Mouse (Mus musculus) left cerebral cortex, postnatal 25 days (tissue): Measurements from ENCODE around the gene Pgm3. TPM values are rescaled to one million over a fixed set of nuclear protein-coding genes. Genes with fewer than 3 reads are reported as not detected.
A peak's percentile ranks its signal among the peaks of the same experiment; 100 is the strongest.

Experiments
- DNase-seq, 2 experiments: peaks; one replicate each; pipeline ENCODE4 v3.0.0; 2022; ENCODE audit warnings: low spot score in 2 of 2, mixed read lengths in 1 of 2
- intact Hi-C: fragments of 180-260 bp; cut with DNase I; formaldehyde crosslinking; loops from one replicate; pipeline ENCODE4 v1.15.1; 2025
- total RNA-seq, 2 experiments: library from RNA; stranded (reverse); gene quantifications; 2 replicates each; pipeline ENCODE4 v1.2.3; 2021

The Pgm3 gene
- total RNA-seq, 2 experiments from 2014 or later, result 16.6 to 19.5 TPM

GRCm38 (mm10) chr9:86570946-86571345, 696 bp downstream of the Pgm3 start:
- no peak for DNase-seq
- intact Hi-C loops, result loop anchor here (5.0 kb wide), 1 partner anchor 104 kb away; the partner anchor contains the start of gene Dop1a

DNA sequence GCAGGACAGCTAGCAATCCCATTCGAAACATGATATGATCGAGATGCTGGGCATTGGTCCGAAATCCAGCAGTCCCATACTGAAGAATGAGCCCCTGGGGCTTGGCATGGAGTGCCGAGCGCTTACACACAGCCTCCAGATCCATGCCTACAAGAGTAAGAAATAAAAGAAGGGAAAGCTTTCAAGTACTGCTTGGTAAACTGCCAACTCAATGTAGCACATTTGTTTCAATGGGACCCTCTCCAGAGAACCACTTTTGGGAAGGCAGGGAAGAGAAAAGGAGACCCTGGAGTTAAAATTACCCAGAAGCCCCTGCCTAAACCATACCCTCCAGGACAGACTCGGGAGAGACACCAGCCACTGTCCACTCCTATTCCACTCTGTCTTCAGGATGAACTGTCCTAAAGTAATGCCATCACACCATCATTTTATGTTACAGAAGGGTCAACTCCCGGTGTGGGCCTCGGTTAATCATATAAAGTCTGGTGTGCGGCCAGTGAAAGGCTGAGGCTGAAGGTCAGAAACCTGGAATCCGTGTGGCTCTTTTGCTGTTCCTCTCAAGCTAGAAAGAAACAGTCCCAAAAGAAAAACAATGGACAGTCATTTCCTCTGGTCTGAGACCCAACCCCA, 1.3 kb downstream of the Pgm3 start:
- intact Hi-C loops, result loop anchor here (5.0 kb wide), 1 partner anchor 103 kb away; the partner anchor contains the start of gene Dop1a
- no peak for DNase-seq

DNA sequence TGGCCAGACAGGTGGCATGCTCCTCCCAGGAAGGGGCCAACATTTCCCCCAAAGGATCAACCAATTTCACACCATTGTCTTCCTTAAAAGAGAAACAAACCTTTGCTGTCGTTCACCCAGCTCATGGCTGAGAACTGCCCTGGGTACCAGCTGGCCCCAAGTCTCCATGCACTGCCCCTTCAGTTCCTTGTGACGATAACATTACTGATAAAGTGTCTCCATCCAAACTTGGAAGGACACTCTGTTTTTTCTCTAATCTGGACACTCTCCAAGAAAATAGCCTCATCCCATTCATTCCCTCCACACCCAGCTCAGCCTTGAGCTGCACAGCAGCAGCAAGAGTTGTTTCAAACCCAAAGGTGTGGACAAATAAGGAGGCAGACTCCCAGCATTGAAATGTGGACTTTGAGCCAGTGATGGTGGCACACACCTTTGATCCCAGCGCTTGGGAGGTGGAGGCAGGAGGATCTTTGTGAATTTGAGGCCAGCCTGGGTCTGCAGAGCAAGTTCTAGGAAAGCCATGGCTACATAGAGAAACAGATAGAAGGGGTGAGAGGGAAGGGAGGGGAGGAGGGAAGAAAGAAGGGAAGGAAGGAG, 2.2 kb downstream of the Pgm3 start:
- intact Hi-C loops, result no loop called here
- DNase-seq, result no peak

- intact Hi-C loops, result no loop called here
- no peak for DNase-seq
Observed at GRCm38 (mm10) chr9:86560543-86560942, 11.1 kb downstream of the Pgm3 start.

DNA sequence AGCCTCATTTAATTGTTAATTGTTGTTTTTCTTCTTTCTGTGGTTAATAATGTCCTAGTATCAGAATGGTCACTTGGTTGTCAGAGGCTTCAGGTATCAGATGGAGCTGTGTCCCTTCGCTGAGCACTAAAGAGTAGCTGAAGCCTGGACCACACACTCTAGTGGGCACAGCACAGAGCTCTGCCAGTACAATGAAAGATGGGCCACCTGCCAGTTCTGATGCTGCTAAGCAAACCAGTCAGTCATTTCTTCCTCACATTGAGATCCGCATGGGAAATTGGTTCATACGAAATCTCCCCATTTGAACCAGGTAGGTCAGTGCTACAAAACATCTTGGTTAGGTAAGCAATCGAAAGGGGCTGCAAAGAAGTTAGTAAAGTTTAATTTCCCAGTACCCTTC, 17.0 kb downstream of the Pgm3 start:
- no peak for DNase-seq
- intact Hi-C loops, result loop anchor here (5.0 kb wide), 1 partner anchor 32 kb away; no protein-coding TSS in a partner anchor

GRCm38 (mm10) chr9:86553886-86554285, 17.8 kb downstream of the Pgm3 start:
- intact Hi-C loops, result no loop called here
- no peak for DNase-seq

DNA sequence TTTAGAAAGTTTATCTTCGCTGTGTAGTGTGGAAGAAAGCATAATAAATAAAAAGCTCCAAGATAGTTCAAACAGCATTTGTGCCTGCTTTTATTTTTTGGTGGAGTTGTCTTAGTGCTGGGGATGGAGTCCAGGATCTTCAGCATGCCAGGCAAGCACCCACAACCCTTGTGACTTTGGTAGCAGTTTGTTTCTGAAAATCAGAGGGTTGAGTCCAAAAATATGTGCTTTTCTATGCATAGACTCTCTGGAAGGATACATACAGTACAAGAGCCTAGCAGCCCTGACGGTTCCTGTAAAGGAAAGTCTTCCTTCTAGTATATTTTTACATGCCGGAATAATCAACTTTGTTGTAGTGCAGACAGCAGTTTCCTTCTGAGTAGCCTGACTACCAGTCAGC, 20.9 kb downstream of the Pgm3 start:
- DNase-seq, result no peak
- intact Hi-C loops, result no loop called here

GRCm38 (mm10) chr9:86549637-86550162, 21.9 kb downstream of the Pgm3 start:
- no peak for DNase-seq
- intact Hi-C loops, result no loop called here

- intact Hi-C loops, result no loop called here
- DNase-seq, result no peak
Observed at GRCm38 (mm10) chr9:86544559-86544958, 27.1 kb downstream of the Pgm3 start.

DNA sequence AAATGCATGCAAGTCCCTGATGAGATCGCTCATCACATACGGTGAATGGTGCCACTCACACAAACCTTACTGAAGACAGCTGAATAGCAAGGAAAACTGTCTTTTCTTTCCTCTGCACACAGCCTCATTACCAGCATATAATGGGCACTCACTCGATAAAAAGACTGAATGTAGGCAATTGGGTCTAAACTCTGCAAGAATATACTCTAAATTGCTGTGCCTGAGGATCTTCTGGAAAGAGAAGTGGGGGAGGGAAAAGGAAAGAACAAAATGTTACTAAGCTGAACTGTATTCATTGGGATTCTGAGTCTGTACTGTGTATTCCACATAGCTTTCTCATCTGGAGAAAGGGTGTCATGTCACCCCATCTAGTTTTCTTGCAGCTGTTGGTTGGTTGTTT, 28.2 kb downstream of the Pgm3 start:
- peak in 1 of 2 experiments; percentile 21 for DNase-seq
- intact Hi-C loops, result no loop called here

DNA sequence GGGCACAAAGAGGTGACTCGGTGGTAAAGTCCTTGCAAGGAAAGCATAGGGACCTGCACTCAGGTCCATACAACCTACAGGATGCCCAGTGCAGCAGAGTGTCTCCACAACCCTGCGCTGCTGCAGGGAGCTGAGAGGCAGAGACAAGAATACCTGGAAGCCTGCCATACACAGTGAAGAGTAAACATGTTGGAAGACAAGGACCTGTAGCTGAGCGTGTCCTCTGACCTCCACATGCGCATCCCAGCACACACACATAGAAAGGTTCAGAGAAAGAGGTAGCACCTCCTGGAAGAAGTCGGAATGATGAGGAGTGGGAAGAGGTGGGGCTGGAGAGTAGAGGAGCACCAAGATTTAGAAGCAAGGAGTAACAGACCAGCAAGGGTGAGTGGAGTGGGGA, 37.6 kb downstream of the Pgm3 start:
- intact Hi-C loops, result no loop called here
- DNase-seq, result no peak

- intact Hi-C loops, result no loop called here
- no peak for DNase-seq
Observed at GRCm38 (mm10) chr9:86525600-86525999, 46.0 kb downstream of the Pgm3 start.

- intact Hi-C loops, result loop anchor here (5.0 kb wide), 1 partner anchor 35 kb away; no protein-coding TSS in a partner anchor
- no peak for DNase-seq
Observed at GRCm38 (mm10) chr9:86522335-86522734, 49.3 kb downstream of the Pgm3 start.

- intact Hi-C loops, result no loop called here
- DNase-seq, result no peak
Observed at GRCm38 (mm10) chr9:86514798-86515197, 56.8 kb downstream of the Pgm3 start.

DNA sequence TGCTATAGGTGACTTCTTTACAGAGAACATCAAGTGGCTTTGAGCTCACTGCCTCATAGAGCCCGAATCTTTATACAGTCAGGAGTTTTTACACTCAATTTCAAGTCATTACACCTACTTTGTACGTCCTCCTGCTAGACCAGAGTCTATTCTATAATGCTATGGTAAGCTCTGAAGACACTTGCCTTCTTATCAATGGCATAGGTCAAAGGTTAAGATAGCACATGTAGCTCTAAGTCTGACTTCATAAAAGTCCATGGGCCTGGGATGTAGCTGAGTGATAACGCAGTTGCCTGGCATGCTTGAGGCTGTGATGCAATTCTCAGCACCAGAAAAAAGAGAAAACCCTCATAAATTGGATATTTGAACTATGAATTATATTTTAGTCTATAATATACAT, 57.3 kb downstream of the Pgm3 start:
- intact Hi-C loops, result no loop called here
- DNase-seq, result no peak

- DNase-seq, result no peak
- intact Hi-C loops, result no loop called here
Observed at GRCm38 (mm10) chr9:86513733-86514132, 57.9 kb downstream of the Pgm3 start.

DNA sequence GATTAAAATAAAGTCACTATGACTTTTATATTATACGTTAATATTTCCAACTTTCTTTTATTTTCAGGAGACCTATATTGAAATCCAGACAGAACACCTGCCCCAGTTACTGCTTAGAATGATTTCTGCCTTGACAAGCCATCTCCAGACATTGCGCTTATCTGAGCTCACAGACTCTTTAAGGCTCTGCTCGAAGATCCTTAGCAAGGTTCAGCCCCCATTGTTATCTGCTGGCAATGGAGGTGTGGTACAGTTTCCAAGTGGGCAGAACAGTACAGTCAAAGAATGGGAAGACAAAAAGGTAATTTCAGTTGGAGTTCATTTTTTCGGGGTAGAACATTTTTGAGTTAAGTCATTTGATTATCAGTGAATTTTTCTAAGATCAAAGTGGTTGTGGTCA, 64.2 kb downstream of the Pgm3 start:
- DNase-seq, result no peak
- intact Hi-C loops, result no loop called here
